24 mouse cellular contexts compared by ENCODE assay signal in the genomic region with DNA sequence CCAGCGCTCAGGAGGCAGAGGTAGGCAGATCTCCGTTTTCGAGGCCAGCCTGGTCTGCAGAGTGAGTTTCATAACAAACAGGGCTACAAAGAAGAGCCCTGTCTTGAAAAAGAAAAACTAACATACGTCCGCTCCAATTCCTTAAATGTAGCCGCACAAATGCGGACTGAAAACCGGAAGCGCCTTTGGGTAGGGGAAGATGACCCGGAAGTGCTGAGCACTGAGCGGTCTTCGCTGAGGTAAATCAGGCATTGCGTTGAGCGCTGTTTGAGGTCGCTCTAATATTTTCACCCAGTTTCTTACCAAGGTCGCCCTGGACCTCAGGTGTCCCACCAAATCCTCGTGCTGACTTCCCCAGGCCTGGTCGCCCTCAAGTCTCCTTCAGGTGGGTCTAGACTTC. TPM values are rescaled to one million over a fixed set of nuclear protein-coding genes. Genes with fewer than 3 reads are reported as not detected.
A peak's percentile ranks its signal among the peaks of the same experiment; 100 is the strongest.
DNase-seq lines count a peak whose midpoint lies in the region; ATAC-seq and TF ChIP-seq lines count a peak whose summit lies in the region.
"Had no signal": no experiment of that assay in that cellular context is flagged by ENCODE, and none has a peak within 500 bp of the region (broad histone marks: within the 10 kb centered on the region; RNA-seq: fewer than 3 reads in every experiment).

No protein-coding gene starts in this region.

- H3K9ac ChIP-seq in ES-Bruce4 (ENCODE audit: low read depth, poor library complexity, severe bottlenecking) = peak overlapping the region; percentile 84
- no peak overlapping the region for H3K9ac ChIP-seq in hindbrain, postnatal 0 days (replicated peaks; ENCODE audit: low read length)
- H3K9ac ChIP-seq in hindbrain, embryonic 14.5 days = no peak overlapping the region
- H3K9ac ChIP-seq: embryonic facial prominence, embryonic 12.5 days; embryonic facial prominence, embryonic 15.5 days; forebrain, postnatal 0 days; hindbrain, embryonic 13.5 days had no signal

- ATAC-seq in hindbrain, postnatal 0 days = no peak
- no peak for ATAC-seq in hindbrain, embryonic 14.5 days (ENCODE audit: low FRiP score)
- ATAC-seq: CD4-positive, CD25-positive, alpha-beta regulatory T cell, adult 4 months; forebrain, embryonic 14.5 days; forebrain, postnatal 0 days had no signal

- H3K9me3 ChIP-seq in E14TG2a.4 (ENCODE audit: low read length) (peaks cover 4% of the 10 kb centered on the region), ES-Bruce4 (replicated peaks; ENCODE audit: control insufficient read depth, insufficient read depth, low read length, poor library complexity, severe bottlenecking) (no peaks in the 10 kb centered on the region)
- H3K9me3 ChIP-seq in hindbrain, postnatal 0 days (ENCODE audit: low read length) = no peaks in the 10 kb centered on the region
- H3K9me3 ChIP-seq in hindbrain, embryonic 14.5 days (ENCODE audit: control insufficient read depth, low read length) = no peaks in the 10 kb centered on the region
- H3K9me3 ChIP-seq: embryonic facial prominence, embryonic 12.5 days; embryonic facial prominence, embryonic 15.5 days; hindbrain, embryonic 10.5 days; hindbrain, embryonic 13.5 days had no signal

- H3K4me1 ChIP-seq in E14TG2a.4 (replicated peaks; ENCODE audit: low read depth, low read length) (peaks cover 7% of the 10 kb centered on the region; the same call in 1 of the 2 replicates), ES-Bruce4 (ENCODE audit: control insufficient read depth, insufficient read depth, low read length) (peaks cover 2% of the 10 kb centered on the region)
- H3K4me1 ChIP-seq in hindbrain, postnatal 0 days (ENCODE audit: insufficient read depth, low read length) = no peaks in the 10 kb centered on the region
- no peaks in the 10 kb centered on the region for H3K4me1 ChIP-seq in hindbrain, embryonic 14.5 days (replicated peaks; ENCODE audit: control insufficient read depth, insufficient read depth, low read length)
- H3K4me1 ChIP-seq: embryonic facial prominence, embryonic 12.5 days; embryonic facial prominence, embryonic 15.5 days; hindbrain, embryonic 10.5 days; hindbrain, embryonic 13.5 days had no signal

- DNase-seq in R1 (ENCODE audit: low read depth, low spot score) = peak; percentile 79
- DNase-seq in hindbrain, postnatal 0 days (ENCODE audit: low spot score) = no peak
- DNase-seq in hindbrain, embryonic 14.5 days (ENCODE audit: low spot score) = no peak
- no peak for DNase-seq in lung, postnatal 4 days
- DNase-seq: adrenal gland, adult 2 months; adrenal gland, postnatal 14 days; cerebellum, adult 11 months; cerebellum, adult 2 months; cerebellum, adult 9-11 months; cerebellum, postnatal 25 days; forebrain, postnatal 0 days; gastrocnemius, adult 2 months; gastrocnemius, postnatal 14 days; heart, adult 11 months; heart, postnatal 36 days had no signal

- peak overlapping the region; percentile 38; the same call in 1 of the 2 replicates for H3K27ac ChIP-seq in ES-Bruce4 (ENCODE audit: insufficient read depth, low read length)
- no peak overlapping the region for H3K27ac ChIP-seq in hindbrain, postnatal 0 days
- no peak overlapping the region for H3K27ac ChIP-seq in hindbrain, embryonic 14.5 days
- H3K27ac ChIP-seq: embryonic facial prominence, embryonic 12.5 days; embryonic facial prominence, embryonic 15.5 days; gastrocnemius, adult 2 months; hindbrain, embryonic 10.5 days; hindbrain, embryonic 13.5 days had no signal

- TF ChIP-seq POLR2A in ES-Bruce4 (IDR thresholded peaks at IDR 0.05; ENCODE audit: insufficient read depth, low read length) = no peak

- no peak for TF ChIP-seq CTCF in E14TG2a.4 (conservative IDR thresholded peaks at IDR 0.05; ENCODE audit: low read length)
- TF ChIP-seq CTCF in ES-Bruce4 (IDR thresholded peaks at IDR 0.05; ENCODE audit: low read depth, low read length) = no peak
- TF ChIP-seq CTCF in hindbrain, postnatal 0 days (IDR thresholded peaks at IDR 0.05; ENCODE audit: low read depth) = no peak

- 92% methylated on average over 18 of the region's 18 CpGs for WGBS in hindbrain, postnatal 0 days
- 93% methylated on average over 18 of the region's 18 CpGs for WGBS in hindbrain, embryonic 14.5 days

- H3K36me3 ChIP-seq in E14TG2a.4 (ENCODE audit: insufficient read depth, low read length) (no peaks in the 10 kb centered on the region), ES-Bruce4 (ENCODE audit: control insufficient read depth, insufficient read depth, low read length, poor library complexity, severe bottlenecking) (no peaks in the 10 kb centered on the region)
- no peaks in the 10 kb centered on the region for H3K36me3 ChIP-seq in hindbrain, postnatal 0 days (ENCODE audit: insufficient read depth, low read length)
- no peaks in the 10 kb centered on the region for H3K36me3 ChIP-seq in hindbrain, embryonic 14.5 days (replicated peaks; ENCODE audit: control insufficient read depth, insufficient read depth)
- H3K36me3 ChIP-seq: embryonic facial prominence, embryonic 12.5 days; embryonic facial prominence, embryonic 15.5 days; hindbrain, embryonic 10.5 days; hindbrain, embryonic 13.5 days had no signal

- TF ChIP-seq EP300 in ES-Bruce4 (IDR thresholded peaks at IDR 0.05; ENCODE audit: insufficient read depth, low read depth, low read length) = no peak

- H3K4me3 ChIP-seq in E14TG2a.4 (replicated peaks; ENCODE audit: low read length) (peak overlapping the region; percentile 74), ES-Bruce4 (ENCODE audit: low read depth, low read length) (peak overlapping the region; percentile 69)
- no peak overlapping the region for H3K4me3 ChIP-seq in hindbrain, postnatal 0 days (ENCODE audit: low read length)
- no peak overlapping the region for H3K4me3 ChIP-seq in hindbrain, embryonic 14.5 days (replicated peaks; ENCODE audit: low read length)
- H3K4me3 ChIP-seq: embryonic facial prominence, embryonic 12.5 days; embryonic facial prominence, embryonic 15.5 days; gastrocnemius, adult 2 months; hindbrain, embryonic 10.5 days; hindbrain, embryonic 13.5 days had no signal

- H3K27me3 ChIP-seq in E14TG2a.4 (ENCODE audit: insufficient read depth, low read length) (no peaks in the 10 kb centered on the region), ES-Bruce4 (ENCODE audit: control insufficient read depth, insufficient read depth, low read length, poor library complexity, severe bottlenecking) (no peaks in the 10 kb centered on the region)
- H3K27me3 ChIP-seq in hindbrain, postnatal 0 days (ENCODE audit: insufficient read depth, low read length) = no peaks in the 10 kb centered on the region
- H3K27me3 ChIP-seq in hindbrain, embryonic 14.5 days (ENCODE audit: control insufficient read depth, insufficient read depth, low read length) = no peaks in the 10 kb centered on the region
- H3K27me3 ChIP-seq: embryonic facial prominence, embryonic 12.5 days; embryonic facial prominence, embryonic 15.5 days had no signal

- H3K4me2 ChIP-seq in hindbrain, postnatal 0 days (ENCODE audit: low read depth, low read length) = no peak overlapping the region
- no peak overlapping the region for H3K4me2 ChIP-seq in hindbrain, embryonic 14.5 days (replicated peaks)
- H3K4me2 ChIP-seq: embryonic facial prominence, embryonic 12.5 days; embryonic facial prominence, embryonic 15.5 days; heart, embryonic 11.5 days; hindbrain, embryonic 13.5 days had no signal

RNA-seq across cellular contexts. Expression of gene Ccdc73, which starts 18.5 kb away (rescaled TPM):
- polyA plus RNA-seq in ES-Bruce4 (2011; ENCODE audit: insufficient read depth, insufficient read length, low read depth, missing spikeins) = 5.9 and 10.5 TPM in 2 replicates
- total RNA-seq in hindbrain, postnatal 0 days (2014; rRNA removed) = 15.2 TPM in 1 of 2 replicates, not detected in the other
- polyA plus RNA-seq in hindbrain, postnatal 0 days (2015; fragmentation: Nextera tagmentation; extraction: Ambion mirVana) = 3.7 and 5.2 TPM in 2 replicates
- polyA plus RNA-seq in hindbrain, embryonic 14.5 days (2014; fragmentation: Nextera tagmentation; extraction: Ambion mirVana) = 7.2 and 7.6 TPM in 2 replicates
- total RNA-seq: forebrain, postnatal 0 days had no signal

RNA-seq across cellular contexts. Expression of gene Prrg4, which starts 36.4 kb away (rescaled TPM):
- 62.0 and 64.3 TPM in 2 replicates for polyA plus RNA-seq in ES-Bruce4 (2011; ENCODE audit: insufficient read depth, insufficient read length, low read depth, missing spikeins)
- total RNA-seq in hindbrain, postnatal 0 days (2014; rRNA removed) = 2.2 and 3.8 TPM in 2 replicates
- 1.4 and 1.6 TPM in 2 replicates for polyA plus RNA-seq in hindbrain, postnatal 0 days (2015; fragmentation: Nextera tagmentation; extraction: Ambion mirVana)
- 0.53 and 0.94 TPM in 2 replicates for polyA plus RNA-seq in hindbrain, embryonic 14.5 days (2014; fragmentation: Nextera tagmentation; extraction: Ambion mirVana)

Comparison
In these comparisons a context has a peak if more than half of its experiments do, and no peak if none do; other contexts are left out.
1. H3K4me3 ChIP-seq: peak in E14TG2a.4 (single experiment) and ES-Bruce4 (single experiment); none in hindbrain, postnatal 0 days (single experiment) and hindbrain, embryonic 14.5 days (single experiment).
2. RNA of gene Prrg4, which starts 36.4 kb away (polyA plus RNA-seq): 62.0 to 64.3 TPM in ES-Bruce4; 1.4 to 1.6 TPM in hindbrain, postnatal 0 days and 0.53 to 0.94 TPM in hindbrain, embryonic 14.5 days; every median in the first group is over 10 times any median in the second.